Mouse (Mus musculus): ENCODE data around the gene Mrm2.
"Not testable (repeated sequence)": the region's sequence is repeated elsewhere in the genome, so short reads cannot be mapped to it uniquely, and the experiment has no call there.

Gene Mrm2

DNA sequence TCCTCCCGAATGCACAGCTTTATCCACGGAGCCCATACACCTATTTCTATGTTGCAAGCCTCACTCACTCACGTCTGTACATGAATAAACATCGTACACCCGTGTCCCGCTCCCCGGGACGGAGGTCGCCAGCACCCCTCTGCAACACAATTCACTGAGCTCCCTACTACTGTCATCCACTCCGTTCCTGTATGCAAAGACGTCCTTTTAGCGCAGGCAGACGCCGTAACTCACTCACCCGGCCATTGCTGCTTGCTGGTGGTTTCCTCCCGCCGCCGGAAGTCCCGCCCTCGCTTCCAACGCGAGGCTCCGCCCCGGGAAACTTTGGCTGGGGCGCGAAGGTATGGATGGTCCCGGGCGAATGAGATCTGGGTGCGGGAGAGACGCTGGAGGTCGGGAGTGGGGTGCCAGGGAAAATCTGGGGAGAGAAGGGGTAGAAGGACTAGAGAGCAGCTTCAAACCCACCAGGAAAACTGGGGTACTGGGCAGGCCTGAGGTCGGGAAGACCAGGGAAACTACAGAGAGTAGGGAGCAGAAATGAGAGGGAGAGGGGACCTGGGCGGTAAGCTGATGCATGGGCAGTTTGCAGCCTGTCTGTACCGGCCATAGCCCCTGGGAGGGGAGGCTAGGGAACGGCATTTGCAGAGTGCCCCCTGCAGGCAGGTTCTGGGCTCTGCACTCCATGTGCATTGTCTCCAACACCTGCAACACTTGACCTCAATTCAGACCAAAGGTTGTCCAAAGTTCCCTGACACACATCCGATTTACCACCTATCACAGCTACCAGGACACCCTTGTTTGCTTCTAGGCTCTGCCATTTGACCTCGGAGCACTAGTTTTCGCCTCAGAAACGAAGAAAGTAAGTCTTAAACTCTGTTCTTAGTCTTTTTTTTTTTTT is at the start of gene Mrm2:
TSS of gene Mrm2 (minus strand) at position 284 of the 898 bp plus-strand sequence.
- DNase-seq (ENCODE audit: inconsistent ontology term) = peak; percentile 83

DNA sequence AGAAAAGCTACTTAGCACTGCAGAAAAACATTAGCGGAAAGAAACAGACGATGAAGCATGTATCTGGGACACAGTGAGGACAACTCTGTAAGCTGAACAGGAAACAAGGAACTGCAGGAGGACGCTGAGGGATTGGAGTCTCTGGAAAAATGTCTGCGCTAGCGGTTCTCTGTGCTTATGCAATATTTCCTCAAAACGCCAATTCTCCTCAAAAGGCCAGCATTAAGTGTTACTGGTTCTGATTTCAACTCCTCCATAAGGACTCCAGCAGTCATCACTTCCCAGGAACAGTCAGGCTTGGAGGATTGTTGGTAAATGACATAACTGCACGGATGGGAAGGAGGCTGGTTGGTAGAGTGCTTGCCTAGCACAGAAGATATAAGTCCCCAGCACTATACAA is 49.5 kb upstream of the Mrm2 start:
- no peak for DNase-seq (ENCODE audit: inconsistent ontology term)

DNA sequence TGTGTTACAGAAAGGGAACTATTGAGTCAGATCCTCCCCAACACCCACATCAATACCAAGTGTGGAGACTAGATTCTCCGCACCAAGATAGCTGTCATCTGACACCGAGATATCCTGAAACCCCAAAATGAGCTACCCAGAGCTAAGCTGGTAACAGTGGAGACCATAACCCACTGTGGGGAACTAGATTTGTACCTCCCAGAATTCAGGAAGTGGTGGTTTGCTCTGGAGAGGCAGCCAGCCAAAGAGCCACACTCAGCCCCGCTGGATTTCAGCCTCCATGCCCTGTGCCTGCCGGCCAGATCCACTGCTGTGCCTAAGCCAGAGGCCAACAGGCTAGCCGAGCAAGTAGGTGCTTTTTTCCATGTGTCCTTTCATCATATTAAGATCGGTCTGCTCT is 47.6 kb upstream of the Mrm2 start:
- no peak for DNase-seq (ENCODE audit: inconsistent ontology term)

DNA sequence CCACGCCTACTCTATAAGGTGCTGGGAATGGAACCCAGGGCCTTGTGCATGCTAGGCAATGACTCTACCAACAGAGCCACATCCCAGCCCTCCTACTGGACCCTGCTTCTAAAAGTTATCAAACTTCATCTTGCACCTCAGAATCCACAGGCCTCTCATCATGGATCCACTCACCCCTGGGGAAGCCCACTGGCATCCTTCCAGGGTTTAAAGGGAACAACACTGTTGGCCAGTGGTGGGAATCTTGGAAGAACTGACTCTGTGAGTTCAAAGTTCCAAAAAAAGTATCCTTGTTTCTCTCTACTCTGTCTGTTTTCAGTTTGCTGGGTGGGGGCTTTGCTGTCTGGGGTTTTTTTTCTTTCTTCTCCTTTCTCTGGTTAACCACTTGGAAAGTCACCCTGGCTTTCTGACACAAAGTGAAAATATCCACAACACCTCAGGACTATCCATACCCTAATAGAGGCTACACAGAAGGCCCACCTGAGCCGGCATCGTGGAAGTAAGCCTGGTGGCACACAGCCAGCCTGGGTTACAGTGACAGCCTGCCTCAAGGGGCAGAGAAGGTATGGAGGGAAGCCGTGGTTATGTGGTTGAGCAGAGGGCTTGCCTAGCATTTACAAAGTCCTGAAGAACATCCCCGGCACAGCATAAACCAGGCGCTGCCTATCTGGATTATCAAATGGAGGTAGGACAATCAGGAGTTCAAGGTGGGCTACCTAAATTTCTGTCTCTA is 46.6 kb upstream of the Mrm2 start:
- DNase-seq (ENCODE audit: inconsistent ontology term) = no peak

DNA sequence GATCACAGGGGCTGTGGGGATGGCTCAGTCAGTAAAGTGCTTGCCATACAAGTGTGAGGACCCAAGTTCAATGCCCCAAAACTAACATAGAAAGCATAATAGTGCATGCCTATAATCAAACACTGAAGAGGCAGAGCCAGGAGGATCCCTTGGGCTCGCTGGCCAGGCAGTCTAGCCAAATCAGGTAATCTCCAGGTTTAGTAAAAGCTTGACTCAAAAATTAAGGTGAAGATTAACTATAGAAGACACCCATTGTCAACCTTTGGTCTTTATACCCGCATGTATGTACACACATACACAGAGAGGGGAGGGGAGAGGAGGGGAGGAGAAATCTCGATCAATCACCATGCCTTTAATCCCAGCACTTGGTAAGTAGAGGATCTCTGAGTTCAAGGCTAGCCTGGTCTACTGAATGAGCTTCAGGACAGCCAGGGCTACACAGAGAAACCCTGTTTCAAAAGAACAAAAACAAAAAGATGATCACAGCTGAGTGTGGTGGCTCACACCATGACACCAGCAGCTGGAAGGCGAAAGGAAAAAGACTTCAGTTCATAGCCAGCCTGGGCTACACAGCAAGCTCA is 43.6 kb upstream of the Mrm2 start:
- DNase-seq (ENCODE audit: inconsistent ontology term) = no peak

DNA sequence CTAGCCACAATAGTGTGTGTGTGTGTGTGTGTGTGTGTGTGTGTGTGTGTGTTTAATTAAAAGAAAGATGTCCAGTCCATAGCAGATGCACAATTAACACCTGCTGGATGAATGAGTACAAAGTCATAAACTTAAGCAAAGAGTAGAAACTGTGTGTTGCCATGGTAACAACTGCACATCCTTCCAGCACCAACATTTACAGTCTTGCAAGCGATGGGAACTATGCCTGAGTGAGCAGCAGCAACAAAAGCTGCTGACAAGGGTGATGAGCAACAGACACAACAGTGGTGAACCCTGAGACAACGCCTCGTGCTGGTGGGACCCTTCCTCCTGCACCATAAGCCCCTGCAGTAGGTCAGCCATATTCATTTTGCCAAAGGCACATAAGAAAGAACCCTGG is 42.5 kb upstream of the Mrm2 start:
- DNase-seq (ENCODE audit: inconsistent ontology term) = peak; percentile 55

DNA sequence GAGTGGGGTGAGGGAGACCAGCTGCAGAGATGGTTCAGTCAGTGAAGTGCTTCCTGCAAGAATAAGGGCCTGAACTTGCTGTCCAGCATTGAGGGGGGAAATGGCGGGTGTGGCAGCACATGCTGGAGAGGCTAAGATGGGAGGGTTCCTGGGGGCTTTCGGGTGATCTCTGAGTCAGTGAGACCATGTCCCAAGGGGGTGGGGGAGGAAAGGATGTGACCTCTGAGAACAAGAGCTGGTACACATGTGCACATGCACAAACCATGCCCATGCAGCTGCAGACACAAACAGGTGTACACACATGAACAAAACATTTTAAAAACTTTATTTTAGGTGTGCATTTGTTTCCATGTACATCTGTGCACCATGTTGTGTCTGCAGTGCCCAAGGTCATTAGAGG is 42.0 kb upstream of the Mrm2 start:
- DNase-seq (ENCODE audit: inconsistent ontology term) = no peak

DNA sequence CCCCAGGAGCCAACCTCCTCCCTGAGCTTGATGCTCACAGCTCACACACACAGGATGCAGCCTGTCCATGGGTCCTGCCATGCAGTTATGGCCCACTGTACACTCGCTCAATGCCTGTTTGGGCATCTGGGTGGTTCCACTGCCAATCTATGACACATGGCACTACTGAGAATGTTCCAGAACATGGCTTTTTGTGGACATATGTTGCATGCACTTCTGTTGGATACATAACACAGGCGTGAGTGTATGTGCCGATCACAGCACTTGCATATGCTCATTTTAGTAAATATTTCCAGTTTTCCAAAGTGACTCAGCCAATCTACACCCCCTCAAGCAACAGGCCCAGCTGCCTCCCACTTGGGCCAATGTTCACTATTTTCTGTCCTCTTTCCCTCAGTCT is 40.0 kb upstream of the Mrm2 start:
- DNase-seq (ENCODE audit: inconsistent ontology term) = no peak

DNA sequence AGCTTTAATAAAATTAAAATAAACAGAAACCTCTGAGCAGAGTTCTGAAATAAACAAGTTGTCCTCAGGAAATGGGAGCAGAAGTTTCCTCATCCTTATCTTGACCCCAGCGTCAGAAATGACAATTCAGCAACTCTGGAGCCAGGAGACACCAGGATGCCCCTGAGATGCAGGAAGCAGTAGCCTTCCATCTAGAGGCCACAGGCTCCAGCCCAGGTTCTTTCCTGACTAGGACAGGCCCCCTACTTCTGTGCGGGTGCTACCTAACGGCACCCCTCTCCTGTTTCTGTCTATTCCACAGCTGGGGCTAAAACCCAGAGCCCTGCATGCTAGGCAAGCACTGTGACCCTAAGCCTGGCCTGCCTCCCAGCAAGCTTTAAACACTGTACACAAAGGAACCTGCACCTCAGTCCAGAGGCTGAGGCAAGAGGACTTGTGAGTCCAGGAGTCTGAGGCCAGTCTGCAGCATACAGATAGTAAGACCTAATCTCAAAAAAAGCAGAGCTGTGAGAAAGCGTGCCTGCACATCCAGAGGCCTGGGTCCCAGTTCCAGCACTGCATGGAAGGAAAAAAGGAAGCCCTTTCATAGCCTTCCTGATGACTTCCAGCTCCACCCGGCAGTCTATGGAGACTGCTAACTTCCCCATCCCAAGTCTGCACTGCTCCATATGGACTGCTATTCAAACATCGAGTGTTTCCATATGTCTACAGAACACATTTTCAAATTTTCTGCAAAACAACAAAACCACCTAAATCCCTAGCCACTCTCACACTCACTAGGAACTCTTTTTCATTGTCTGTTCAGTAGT is 39.0 kb upstream of the Mrm2 start:
- no peak for DNase-seq (ENCODE audit: inconsistent ontology term)

DNA sequence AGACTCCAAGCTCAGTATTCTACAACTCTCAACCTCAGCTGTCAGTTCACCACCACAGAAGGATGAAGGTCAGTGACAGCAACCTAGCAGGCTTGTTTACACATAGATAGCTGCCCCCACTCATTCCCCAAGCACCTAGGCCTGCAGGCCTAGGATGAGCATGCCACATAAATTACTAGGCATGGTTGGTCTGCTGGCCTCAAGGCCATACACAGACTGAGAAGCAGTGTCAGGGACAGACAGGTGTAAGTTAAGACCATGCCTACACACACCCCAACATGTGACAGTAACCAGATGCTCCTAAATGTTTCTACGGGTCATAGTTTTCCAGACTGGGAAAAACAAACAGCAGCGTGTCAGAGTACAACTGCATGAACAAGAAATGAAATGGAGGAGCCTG is 37.8 kb upstream of the Mrm2 start:
- DNase-seq (ENCODE audit: inconsistent ontology term) = no peak

DNA sequence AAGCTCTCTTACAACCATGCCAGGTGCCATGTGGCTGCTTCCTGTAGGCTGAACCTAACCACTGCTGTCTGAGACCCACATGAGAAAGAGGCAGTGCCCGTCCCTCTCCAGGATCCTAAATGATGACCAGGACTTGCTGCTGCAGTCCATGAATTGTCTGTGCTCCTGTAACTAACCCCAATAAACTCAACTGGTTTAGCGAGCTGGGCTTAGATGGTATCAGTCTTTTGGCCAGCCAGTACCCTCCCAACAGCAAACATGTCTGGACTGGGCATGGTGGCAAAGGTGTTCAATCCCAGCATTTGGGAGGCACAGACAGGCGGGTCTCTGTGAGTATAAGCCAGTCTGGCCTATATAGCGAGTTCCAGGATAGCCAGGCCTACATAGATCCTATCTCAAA is 37.2 kb upstream of the Mrm2 start:
- no peak for DNase-seq (ENCODE audit: inconsistent ontology term)

DNA sequence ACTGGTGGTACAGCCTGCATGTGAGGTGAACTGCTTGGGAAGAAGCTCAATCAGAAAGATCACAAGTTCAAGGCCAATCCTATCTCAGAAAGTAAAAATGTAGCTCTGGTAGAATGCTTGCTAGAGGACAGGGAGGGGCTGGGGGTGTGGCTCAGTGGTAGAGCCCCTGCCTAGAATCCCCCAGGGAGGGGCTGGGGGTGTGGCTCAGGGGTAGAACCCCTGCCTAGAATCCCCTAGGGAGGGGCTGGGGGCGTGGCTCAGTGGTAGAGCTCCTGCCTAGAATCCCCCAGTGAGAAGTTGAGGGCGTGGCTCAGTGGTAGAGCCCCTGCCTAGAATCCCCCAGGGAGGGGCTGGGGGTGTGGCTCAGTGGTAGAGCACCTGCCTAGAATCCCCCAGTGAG is 36.4 kb upstream of the Mrm2 start:
- DNase-seq (ENCODE audit: inconsistent ontology term) = not testable (repeated sequence)

DNA sequence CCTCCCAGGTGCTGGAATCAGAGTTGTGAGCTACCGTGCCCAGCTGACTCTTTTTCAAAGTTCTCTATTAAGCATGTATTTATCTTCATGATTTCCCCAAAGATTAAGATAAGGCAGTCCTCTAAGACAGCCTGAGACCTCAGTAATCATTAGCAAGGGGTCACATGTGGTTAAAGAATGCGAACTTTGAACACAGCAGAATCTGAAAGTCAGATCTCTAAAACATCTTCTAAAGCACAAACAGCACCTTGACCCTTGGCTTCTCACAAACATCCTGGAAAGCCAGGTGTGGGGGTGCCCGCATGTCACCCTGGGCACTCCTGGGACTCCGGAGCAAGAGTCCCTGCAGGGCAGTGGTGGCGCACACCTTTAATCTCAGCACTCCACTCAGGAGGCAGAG is 32.7 kb upstream of the Mrm2 start:
- DNase-seq (ENCODE audit: inconsistent ontology term) = no peak

DNA sequence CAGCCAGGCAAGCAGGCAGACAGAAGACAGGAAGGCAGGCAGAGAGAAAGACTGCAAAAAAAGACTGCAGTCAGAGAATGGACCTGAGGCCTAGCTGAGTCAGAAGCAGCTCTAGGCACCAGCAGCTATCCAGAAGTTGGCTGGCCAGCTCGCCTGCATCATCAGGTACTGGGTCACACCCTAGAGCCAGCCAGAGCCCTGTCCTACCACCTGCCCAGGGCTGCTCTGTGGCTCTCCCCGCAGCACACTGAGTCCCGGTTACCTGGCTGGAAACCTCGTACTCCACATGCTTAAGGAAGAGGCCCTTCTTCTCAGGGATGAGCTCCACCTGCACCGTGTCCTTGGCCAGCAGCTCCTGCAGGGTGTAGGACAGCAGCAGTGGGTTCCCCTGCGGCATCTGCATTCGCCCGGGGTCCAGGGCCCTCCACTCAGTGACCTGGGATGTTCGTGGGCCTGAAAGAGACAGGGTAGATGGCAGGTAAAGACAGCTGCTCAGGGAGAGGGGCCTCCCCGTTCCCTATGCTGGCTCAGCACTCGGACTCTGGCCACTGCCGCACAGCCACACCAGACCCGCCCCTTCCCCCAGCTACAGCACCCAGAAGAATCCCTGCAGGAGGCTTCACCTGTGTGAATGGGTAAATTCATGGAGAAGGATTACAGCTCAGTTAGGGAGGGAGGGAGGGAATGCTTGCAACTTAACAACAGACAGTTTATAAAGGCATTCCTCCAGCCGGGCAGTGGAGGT is 28.4 kb upstream of the Mrm2 start:
- no peak for DNase-seq (ENCODE audit: inconsistent ontology term)

DNA sequence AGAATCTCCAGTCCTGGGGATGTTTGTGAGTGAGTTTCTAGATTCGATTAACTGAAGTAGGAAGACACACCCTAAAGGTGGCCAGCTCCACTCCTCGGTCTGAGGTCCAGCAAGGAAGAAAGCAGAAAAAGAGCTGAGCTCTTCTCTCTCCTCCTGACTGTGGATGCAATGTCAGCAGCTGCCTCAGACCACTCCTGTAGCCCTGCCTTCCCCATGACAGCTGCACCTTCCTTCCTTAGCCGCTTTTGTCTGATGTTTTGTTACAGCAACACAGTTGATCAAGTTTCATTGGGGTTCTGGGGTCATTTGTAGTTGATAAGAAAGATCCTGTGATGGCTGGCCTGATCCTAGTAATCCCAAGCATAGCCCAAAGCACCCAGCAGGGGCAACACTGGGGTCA is 25.8 kb upstream of the Mrm2 start:
- no peak for DNase-seq (ENCODE audit: inconsistent ontology term)

DNA sequence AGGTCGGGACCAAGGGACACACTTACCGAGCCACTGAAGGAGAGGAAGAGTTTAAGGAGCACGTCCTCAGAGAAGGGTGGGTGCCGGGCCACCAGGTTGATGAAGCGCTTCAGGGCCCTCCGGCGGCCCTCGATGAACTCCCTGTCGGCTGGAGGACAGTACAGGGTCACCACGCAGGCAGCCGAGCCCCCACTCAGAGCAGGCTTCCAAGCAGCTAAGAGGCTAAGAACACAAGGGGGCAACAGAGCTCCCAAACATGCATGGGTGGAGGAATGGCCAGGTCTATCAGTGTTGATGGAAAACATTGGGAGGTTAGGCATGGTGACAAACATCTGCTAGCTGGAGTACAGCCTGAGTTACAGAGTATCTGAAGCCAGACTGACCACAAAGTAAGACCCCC is 24.2 kb upstream of the Mrm2 start:
- no peak for DNase-seq (ENCODE audit: inconsistent ontology term)

DNA sequence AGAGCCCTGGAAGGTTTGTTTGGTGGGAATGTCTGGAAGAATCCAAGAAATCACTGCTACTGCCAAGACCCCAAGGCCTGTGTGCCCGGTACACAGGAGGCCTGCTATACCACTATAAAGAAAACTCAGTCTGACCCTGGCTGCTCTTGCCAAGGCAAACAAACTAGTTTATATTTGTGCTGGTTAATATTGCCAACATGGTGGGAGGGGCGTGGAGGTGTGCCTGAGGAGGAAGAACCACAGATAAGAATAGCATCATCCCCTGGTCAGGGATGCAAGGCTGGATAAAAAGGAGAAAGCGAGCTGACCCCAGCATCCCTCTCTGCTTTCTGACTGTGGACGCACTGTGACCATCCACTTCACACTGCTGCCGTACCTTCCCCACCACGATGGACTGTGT is 20.7 kb upstream of the Mrm2 start:
- DNase-seq (ENCODE audit: inconsistent ontology term) = no peak

DNA sequence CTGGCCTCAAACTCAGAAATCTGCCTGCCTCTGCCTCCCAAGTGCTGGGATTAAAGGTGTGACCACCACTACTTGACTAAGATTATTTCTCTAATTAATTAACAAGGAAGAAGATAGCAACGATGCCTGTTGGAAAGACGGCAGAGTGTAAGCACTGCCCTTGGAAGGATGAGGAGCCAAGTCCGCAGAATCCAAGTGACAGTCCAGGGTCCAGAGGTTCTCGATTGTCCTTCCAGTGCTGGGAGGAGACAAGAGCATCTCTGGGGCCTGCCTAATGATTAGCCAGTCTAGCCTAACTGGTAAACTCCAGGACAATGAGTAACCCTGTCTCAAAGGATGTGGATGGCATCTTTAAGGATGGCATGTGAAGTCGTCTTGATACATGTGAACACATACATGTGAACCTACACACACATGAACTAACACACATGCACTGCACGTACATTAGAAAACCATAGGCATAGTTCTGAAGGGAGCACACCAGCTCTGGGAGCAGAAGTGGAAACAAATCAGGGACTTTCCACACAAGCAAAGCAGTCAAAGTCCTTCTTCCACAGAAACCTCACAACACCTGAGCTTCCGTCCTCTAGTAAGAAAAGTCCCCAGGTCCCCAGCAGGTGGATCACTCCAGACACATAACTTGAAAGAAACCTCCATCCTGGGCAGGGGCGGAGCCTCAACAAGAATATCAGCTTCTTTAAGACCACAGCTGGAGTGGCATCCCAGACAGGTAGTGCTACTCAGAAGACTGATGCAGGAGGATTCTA is 19.2 kb upstream of the Mrm2 start:
- no peak for DNase-seq (ENCODE audit: inconsistent ontology term)

DNA sequence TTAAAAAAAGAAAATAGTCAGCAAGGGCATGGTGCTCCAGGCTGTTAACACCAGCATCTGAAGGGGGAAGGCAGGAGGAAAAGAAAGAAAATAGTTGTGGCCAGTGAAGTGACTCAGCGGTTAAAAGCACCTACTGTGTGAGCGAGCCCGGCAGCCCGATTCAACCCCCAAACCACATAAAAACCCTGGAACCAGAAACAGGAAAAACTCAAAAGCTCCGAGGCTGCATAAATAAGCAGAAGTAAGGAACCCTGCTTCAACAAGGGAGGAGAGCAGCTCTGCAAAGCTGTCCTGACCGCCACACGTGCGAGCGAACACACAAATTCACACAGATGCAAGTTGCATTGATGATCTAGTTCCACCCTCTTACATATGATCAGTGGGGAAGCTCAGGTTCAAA is 18.2 kb upstream of the Mrm2 start:
- DNase-seq (ENCODE audit: inconsistent ontology term) = no peak

DNA sequence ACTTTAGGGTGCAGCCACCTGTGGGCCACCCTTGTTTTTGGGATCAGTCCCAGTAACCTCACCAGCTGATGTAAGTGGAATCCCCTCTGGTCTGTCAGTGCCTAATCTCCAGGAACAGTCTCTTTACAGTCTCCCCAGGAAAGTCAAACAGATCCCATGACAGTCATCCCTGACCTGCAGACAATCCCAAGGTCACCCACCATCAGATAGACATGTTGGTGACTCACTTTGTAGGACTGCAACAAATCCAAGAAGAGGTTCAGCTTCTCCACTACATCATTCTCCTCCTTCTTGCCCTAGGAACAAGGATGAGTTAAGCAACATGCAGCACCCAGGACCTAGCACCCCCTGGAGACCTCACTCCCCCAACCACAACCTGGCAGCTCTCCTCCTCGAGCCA is 14.4 kb upstream of the Mrm2 start:
- DNase-seq (ENCODE audit: inconsistent ontology term) = no peak

DNA sequence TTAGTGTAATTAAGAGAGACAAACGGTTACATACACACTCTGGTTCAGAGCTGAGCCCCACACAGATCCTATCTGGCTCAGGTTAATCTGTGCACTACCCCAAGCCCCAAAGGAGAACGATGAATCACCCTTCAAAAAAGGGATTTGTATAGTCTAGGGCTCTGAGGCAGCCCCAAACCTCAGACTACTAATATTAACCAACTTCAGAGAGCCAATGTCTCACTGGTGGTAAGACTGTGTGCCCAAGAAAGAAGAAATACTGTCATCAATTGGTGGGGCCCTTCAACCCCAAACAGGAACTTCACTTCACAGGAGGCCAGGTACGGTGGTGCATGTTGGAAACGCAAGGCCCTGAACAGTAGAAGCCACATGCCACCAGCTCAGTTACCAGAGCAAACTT is 13.5 kb upstream of the Mrm2 start:
- DNase-seq (ENCODE audit: inconsistent ontology term) = no peak
